Mouse (Mus musculus): ENCODE measurements around the gene Zbtb48. TPM values are rescaled to one million over a fixed set of nuclear protein-coding genes. Genes with fewer than 3 reads are reported as not detected.
A peak's percentile ranks its signal among the peaks of the same experiment; 100 is the strongest.

Zbtb48 gene
- polyA plus RNA-seq, 1 experiment from 2014 or later, result 15.6 TPM

DNA sequence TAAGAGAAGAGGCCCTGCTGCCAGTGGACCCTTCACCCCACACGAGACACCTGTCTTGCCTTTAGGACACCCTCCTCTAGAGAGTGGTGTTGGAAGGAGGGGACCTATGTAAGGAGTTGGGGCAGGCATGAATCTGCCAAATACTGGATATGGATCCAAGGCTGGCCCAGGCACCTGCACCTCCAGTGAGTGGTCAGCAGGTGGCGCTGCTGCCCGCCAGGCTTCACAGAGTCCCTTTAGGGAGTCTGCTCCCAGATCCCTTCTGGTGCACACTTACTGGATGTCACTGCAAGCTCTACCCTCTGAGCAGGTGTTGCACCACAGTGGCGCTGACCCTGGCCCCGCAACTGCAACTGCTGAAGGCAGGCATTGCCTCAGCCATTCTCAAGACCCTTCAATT, 46.1 kb downstream of the Zbtb48 start:
- 12% methylated on average over 5 of the region's 5 CpGs for WGBS
- Histone ChIP-seq H3K9me3 (no peaks in the 10 kb centered on the region), H3K27ac (no peak overlapping the region), H3K36me3 (peaks cover 31% of the 10 kb centered on the region), H3K4me2 (replicated peaks) (no peak overlapping the region), H3K4me1 (replicated peaks) (peaks cover 4% of the 10 kb centered on the region; the same call in 1 of the 2 replicates), H3K27me3 (replicated peaks) (no peaks in the 10 kb centered on the region), H3K9ac (no peak overlapping the region), H3K4me3 (replicated peaks) (no peak overlapping the region)
- peak; percentile 69 for ATAC-seq

GRCm38 (mm10) chr4:151980699-151981098, 46.8 kb downstream of the Zbtb48 start:
- Histone ChIP-seq H3K27ac (no peak overlapping the region), H3K27me3 (replicated peaks) (no peaks in the 10 kb centered on the region), H3K4me1 (replicated peaks) (peaks cover 2% of the 10 kb centered on the region; the same call in 1 of the 2 replicates), H3K4me2 (replicated peaks) (no peak overlapping the region), H3K9ac (no peak overlapping the region), H3K36me3 (peaks cover 31% of the 10 kb centered on the region), H3K4me3 (replicated peaks) (no peak overlapping the region), H3K9me3 (no peaks in the 10 kb centered on the region)
- no peak for ATAC-seq
- 77% methylated on average over 8 of the region's 8 CpGs for WGBS

DNA sequence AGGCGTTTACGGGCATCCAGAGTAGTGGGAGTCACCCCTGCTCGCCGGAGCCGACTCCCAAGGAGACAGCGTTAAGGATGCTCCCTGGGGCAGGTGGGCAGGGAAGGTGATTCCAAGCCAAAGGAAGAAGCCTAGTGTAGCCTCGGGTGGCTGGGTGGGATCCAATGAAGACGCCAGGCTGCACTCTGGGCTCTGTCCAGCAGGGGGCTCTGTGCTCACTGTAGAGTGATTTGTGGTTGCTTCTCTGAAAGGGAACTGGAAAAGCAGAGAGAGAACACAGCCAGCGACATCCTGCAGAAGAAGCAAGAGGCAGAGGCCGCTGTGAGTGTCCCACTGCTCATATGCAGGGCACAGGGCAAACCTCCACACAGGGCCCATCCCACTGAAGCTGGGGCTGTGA, 49.7 kb downstream of the Zbtb48 start:
- Histone ChIP-seq H3K9me3 (no peaks in the 10 kb centered on the region), H3K4me3 (replicated peaks) (no peak overlapping the region), H3K4me2 (replicated peaks) (no peak overlapping the region), H3K27ac (no peak overlapping the region), H3K9ac (no peak overlapping the region), H3K4me1 (replicated peaks) (no peaks in the 10 kb centered on the region), H3K36me3 (peaks cover 39% of the 10 kb centered on the region), H3K27me3 (replicated peaks) (no peaks in the 10 kb centered on the region)
- ATAC-seq, result 0 out of 2 replicates have a peak, but pooled peaks have one; percentile 15
- 41% methylated on average over 10 of the region's 10 CpGs for WGBS

DNA sequence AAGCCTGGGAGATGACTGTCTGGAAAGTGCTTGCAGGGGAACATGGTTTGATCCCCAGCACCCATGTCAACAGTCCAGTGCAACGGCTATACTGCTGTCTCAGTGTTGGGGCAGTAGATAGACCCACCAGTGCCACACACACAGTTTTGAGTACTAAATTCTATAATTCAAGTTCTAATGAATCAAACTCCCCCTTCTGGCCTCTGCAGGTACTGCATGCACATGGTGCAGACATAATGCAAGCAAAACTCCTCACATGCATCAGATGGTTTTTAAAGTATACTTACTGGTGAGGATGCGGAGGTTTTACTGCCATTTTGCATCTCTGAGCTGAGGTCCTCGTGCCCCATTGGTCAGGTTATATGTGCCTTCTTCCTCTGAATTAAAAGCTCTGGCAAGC, 52.0 kb downstream of the Zbtb48 start:
- Histone ChIP-seq H3K4me1 (replicated peaks) (no peaks in the 10 kb centered on the region), H3K9me3 (no peaks in the 10 kb centered on the region), H3K27me3 (replicated peaks) (no peaks in the 10 kb centered on the region), H3K4me3 (replicated peaks) (no peak overlapping the region), H3K9ac (no peak overlapping the region), H3K4me2 (replicated peaks) (no peak overlapping the region), H3K27ac (no peak overlapping the region), H3K36me3 (peaks cover 33% of the 10 kb centered on the region)
- no peak for ATAC-seq
- WGBS, result 95% methylated on average over 3 of the region's 3 CpGs

GRCm38 (mm10) chr4:151972221-151972967, 55.1 kb downstream of the Zbtb48 start:
- H3K9ac ChIP-seq, result no peak overlapping the region

More at GRCm38 (mm10) chr4:151972221-151972967, 55.1 kb downstream of the Zbtb48 start:
- Histone ChIP-seq H3K9me3 (no peaks in the 10 kb centered on the region), H3K27me3 (replicated peaks) (no peaks in the 10 kb centered on the region), H3K27ac (no peak overlapping the region), H3K4me2 (replicated peaks) (no peak overlapping the region), H3K4me1 (replicated peaks) (no peaks in the 10 kb centered on the region), H3K36me3 (peaks cover 31% of the 10 kb centered on the region), H3K4me3 (replicated peaks) (no peak overlapping the region)
- WGBS, result 71% methylated on average over 10 of the region's 10 CpGs
- no peak for ATAC-seq

Other genes with a start within 250 kb of the Zbtb48 start
- 70.2 and 75.7 TPM in 2 replicates for gene Camta1, start 165.8 kb downstream of the Zbtb48 start, polyA plus RNA-seq (2015; fragmentation: Nextera tagmentation; extraction: Ambion mirVana)
- gene Dnajc11, start 94.0 kb downstream of the Zbtb48 start, polyA plus RNA-seq (2015; fragmentation: Nextera tagmentation; extraction: Ambion mirVana), result 73.2 and 75.6 TPM in 2 replicates
- 31.2 and 32.0 TPM in 2 replicates for gene Thap3, start 38.7 kb downstream of the Zbtb48 start, polyA plus RNA-seq (2015; fragmentation: Nextera tagmentation; extraction: Ambion mirVana)
- 20.4 and 21.0 TPM in 2 replicates for gene Phf13, start 31.4 kb downstream of the Zbtb48 start, polyA plus RNA-seq (2015; fragmentation: Nextera tagmentation; extraction: Ambion mirVana)
- 10.6 and 10.9 TPM in 2 replicates for gene Klhl21, start 18.9 kb downstream of the Zbtb48 start, polyA plus RNA-seq (2015; fragmentation: Nextera tagmentation; extraction: Ambion mirVana)
- gene Tas1r1, start 10.9 kb upstream of the Zbtb48 start, polyA plus RNA-seq (2015; fragmentation: Nextera tagmentation; extraction: Ambion mirVana), result 0.19 and 0.44 TPM in 2 replicates
- 31.3 and 31.7 TPM in 2 replicates for gene Nol9, start 11.7 kb upstream of the Zbtb48 start, polyA plus RNA-seq (2015; fragmentation: Nextera tagmentation; extraction: Ambion mirVana)
- gene Plekhg5, start 44.8 kb upstream of the Zbtb48 start, polyA plus RNA-seq (2015; fragmentation: Nextera tagmentation; extraction: Ambion mirVana), result 11.0 and 12.9 TPM in 2 replicates
- 1.4 and 1.5 TPM in 2 replicates for gene Tnfrsf25, start 88.3 kb upstream of the Zbtb48 start, polyA plus RNA-seq (2015; fragmentation: Nextera tagmentation; extraction: Ambion mirVana)
- gene Espn, start 124.7 kb upstream of the Zbtb48 start, polyA plus RNA-seq (2015; fragmentation: Nextera tagmentation; extraction: Ambion mirVana), result 29.2 and 30.8 TPM in 2 replicates
- gene Hes2, start 131.2 kb upstream of the Zbtb48 start, polyA plus RNA-seq (2015; fragmentation: Nextera tagmentation; extraction: Ambion mirVana), result 0.30 and 0.42 TPM in 2 replicates
- gene Acot7, start 150.5 kb upstream of the Zbtb48 start, polyA plus RNA-seq (2015; fragmentation: Nextera tagmentation; extraction: Ambion mirVana), result 57.8 and 60.0 TPM in 2 replicates
- gene Gpr153, start 246.6 kb upstream of the Zbtb48 start, polyA plus RNA-seq (2015; fragmentation: Nextera tagmentation; extraction: Ambion mirVana), result 7.3 and 8.1 TPM in 2 replicates

All from intestine, embryonic 15.5 days (tissue).